Mouse (Mus musculus): Measurements from ENCODE around the gene Erbb2.

- TF ChIP-seq POLR2A (IDR thresholded peaks at IDR 0.05; ENCODE audit: extremely low read depth, insufficient read depth, low read length) (no peak), CTCF (IDR thresholded peaks at IDR 0.05; ENCODE audit: extremely low read depth, insufficient read depth, low read length) (no peak)
These were observed 26.4 kb upstream of the Erbb2 start, which contains the start of gene Pnmt for GRCm38 (mm10) chr11:98385638-98386585.
